Mouse (Mus musculus): ENCODE data around the gene Tor1aip2. TPM values are rescaled to one million over a fixed set of nuclear protein-coding genes. Genes with fewer than 3 reads are reported as not detected.
A peak's percentile ranks its signal among the peaks of the same experiment; 100 is the strongest.

The Tor1aip2 gene
- polyA plus RNA-seq, 1 experiment from 2014 or later: 111 TPM

GRCm38 (mm10) chr1:156090042-156090441 is 54.8 kb downstream of the Tor1aip2 start:
- Histone ChIP-seq H3K4me3 (no peak overlapping the region), H3K36me3 (replicated peaks) (no peaks in the 10 kb centered on the region), H3K9me3 (no peaks in the 10 kb centered on the region), H3K27me3 (replicated peaks; ENCODE audit: low read depth, poor library complexity, severe bottlenecking) (no peaks in the 10 kb centered on the region), H3K27ac (replicated peaks) (no peak overlapping the region), H3K4me1 (peaks cover 15% of the 10 kb centered on the region)
- DNase-seq (ENCODE audit: low spot score): peak; percentile 12
- 56% methylated on average over 4 of the region's 4 CpGs for WGBS

GRCm38 (mm10) chr1:156091811-156092210 is 56.6 kb downstream of the Tor1aip2 start:
- no peak for DNase-seq (ENCODE audit: low spot score)
- 87% methylated on average over 4 of the region's 4 CpGs for WGBS
- Histone ChIP-seq H3K4me3 (no peak overlapping the region), H3K9me3 (no peaks in the 10 kb centered on the region), H3K27me3 (replicated peaks; ENCODE audit: low read depth, poor library complexity, severe bottlenecking) (no peaks in the 10 kb centered on the region), H3K27ac (replicated peaks) (no peak overlapping the region), H3K36me3 (replicated peaks) (no peaks in the 10 kb centered on the region), H3K4me1 (peaks cover 15% of the 10 kb centered on the region)

- no peak overlapping the region for H3K4me3 ChIP-seq
- WGBS: 85% methylated on average over 2 of the region's 2 CpGs
- H3K4me1 ChIP-seq: 0 out of 2 replicates have a peak, but pooled peaks cover under 1% of the 10 kb centered on the region
- no peak overlapping the region for H3K27ac ChIP-seq (replicated peaks)
- H3K27me3 ChIP-seq (replicated peaks; ENCODE audit: low read depth, poor library complexity, severe bottlenecking): no peaks in the 10 kb centered on the region
- no peak for DNase-seq (ENCODE audit: low spot score)
- no peaks in the 10 kb centered on the region for H3K36me3 ChIP-seq (replicated peaks)
- peaks cover 9% of the 10 kb centered on the region; the same call in 1 of the 2 replicates for H3K9me3 ChIP-seq
Measured at GRCm38 (mm10) chr1:156103763-156104162, 68.6 kb downstream of the Tor1aip2 start.

- WGBS: 79% methylated on average over 2 of the region's 2 CpGs
- no peak overlapping the region for H3K27ac ChIP-seq (replicated peaks)
- peaks cover 7% of the 10 kb centered on the region; the same call in 1 of the 2 replicates for H3K9me3 ChIP-seq
- no peak for DNase-seq (ENCODE audit: low spot score)
- H3K36me3 ChIP-seq (replicated peaks): no peaks in the 10 kb centered on the region
- H3K4me1 ChIP-seq: 0 out of 2 replicates have a peak, but pooled peaks cover 2% of the 10 kb centered on the region
- H3K27me3 ChIP-seq (replicated peaks; ENCODE audit: low read depth, poor library complexity, severe bottlenecking): no peaks in the 10 kb centered on the region
- H3K4me3 ChIP-seq: no peak overlapping the region
Measured at GRCm38 (mm10) chr1:156105381-156105780, 70.2 kb downstream of the Tor1aip2 start.

- 91% methylated on average over 2 of the region's 2 CpGs for WGBS
- DNase-seq (ENCODE audit: low spot score): no peak
- H3K9me3 ChIP-seq: no peaks in the 10 kb centered on the region
Measured at GRCm38 (mm10) chr1:156107424-156107823, 72.2 kb downstream of the Tor1aip2 start.

GRCm38 (mm10) chr1:156108400-156108799 is 73.2 kb downstream of the Tor1aip2 start:
- 67% methylated on average over 10 of the region's 10 CpGs for whole genome bisulfite sequencing
- Histone ChIP-seq H3K27me3 (replicated peaks; ENCODE audit: low read depth, poor library complexity, severe bottlenecking) (0 out of 2 replicates have a peak, but pooled peaks cover 5% of the 10 kb centered on the region), H3K27ac (replicated peaks) (no peak overlapping the region), H3K36me3 (replicated peaks) (no peaks in the 10 kb centered on the region), H3K4me3 (no peak overlapping the region), H3K9me3 (no peaks in the 10 kb centered on the region), H3K4me1 (peaks cover 11% of the 10 kb centered on the region)
- no peak for DNase-seq (ENCODE audit: low spot score)

More at GRCm38 (mm10) chr1:156107424-156107823, 72.2 kb downstream of the Tor1aip2 start:
- Histone ChIP-seq H3K4me3 (no peak overlapping the region), H3K4me1 (peaks cover 11% of the 10 kb centered on the region), H3K36me3 (replicated peaks) (no peaks in the 10 kb centered on the region), H3K27ac (replicated peaks) (no peak overlapping the region), H3K27me3 (replicated peaks; ENCODE audit: low read depth, poor library complexity, severe bottlenecking) (no peaks in the 10 kb centered on the region)

GRCm38 (mm10) chr1:156111090-156111489 is 75.9 kb downstream of the Tor1aip2 start:
- Histone ChIP-seq H3K4me3 (no peak overlapping the region), H3K9me3 (no peaks in the 10 kb centered on the region), H3K4me1 (peaks cover 19% of the 10 kb centered on the region), H3K27me3 (replicated peaks; ENCODE audit: low read depth, poor library complexity, severe bottlenecking) (0 out of 2 replicates have a peak, but pooled peaks cover 5% of the 10 kb centered on the region), H3K36me3 (replicated peaks) (no peaks in the 10 kb centered on the region), H3K27ac (replicated peaks) (no peak overlapping the region)
- DNase-seq (ENCODE audit: low spot score): no peak
- WGBS: 77% methylated on average over 9 of the region's 9 CpGs

GRCm38 (mm10) chr1:156111728-156112127 is 76.5 kb downstream of the Tor1aip2 start:
- Histone ChIP-seq H3K36me3 (replicated peaks) (no peaks in the 10 kb centered on the region), H3K9me3 (no peaks in the 10 kb centered on the region), H3K4me3 (no peak overlapping the region), H3K27ac (replicated peaks) (no peak overlapping the region; the same call in 1 of the 2 replicates), H3K27me3 (replicated peaks; ENCODE audit: low read depth, poor library complexity, severe bottlenecking) (0 out of 2 replicates have a peak, but pooled peaks cover 5% of the 10 kb centered on the region), H3K4me1 (peaks cover 19% of the 10 kb centered on the region)
- no peak for DNase-seq (ENCODE audit: low spot score)
- WGBS: 32% methylated on average over 12 of the region's 12 CpGs

GRCm38 (mm10) chr1:156112142-156112541 is 76.9 kb downstream of the Tor1aip2 start:
- Histone ChIP-seq H3K4me1 (peaks cover 19% of the 10 kb centered on the region), H3K27ac (replicated peaks) (no peak overlapping the region; the same call in 1 of the 2 replicates), H3K27me3 (replicated peaks; ENCODE audit: low read depth, poor library complexity, severe bottlenecking) (0 out of 2 replicates have a peak, but pooled peaks cover 5% of the 10 kb centered on the region), H3K9me3 (no peaks in the 10 kb centered on the region), H3K4me3 (no peak overlapping the region), H3K36me3 (replicated peaks) (no peaks in the 10 kb centered on the region)
- WGBS: 57% methylated on average over 7 of the region's 7 CpGs
- no peak for DNase-seq (ENCODE audit: low spot score)

- DNase-seq (ENCODE audit: low spot score): no peak
- no peaks in the 10 kb centered on the region for H3K36me3 ChIP-seq (replicated peaks)
- peaks cover 19% of the 10 kb centered on the region for H3K4me1 ChIP-seq
- no peak overlapping the region for H3K27ac ChIP-seq (replicated peaks)
- no peaks in the 10 kb centered on the region for H3K9me3 ChIP-seq
- H3K4me3 ChIP-seq: no peak overlapping the region
- WGBS: 77% methylated on average over 8 of the region's 8 CpGs
- H3K27me3 ChIP-seq (replicated peaks; ENCODE audit: low read depth, poor library complexity, severe bottlenecking): 0 out of 2 replicates have a peak, but pooled peaks cover 5% of the 10 kb centered on the region
Measured at GRCm38 (mm10) chr1:156113884-156114499, 78.8 kb downstream of the Tor1aip2 start.

GRCm38 (mm10) chr1:156116770-156117169 is 81.6 kb downstream of the Tor1aip2 start:
- H3K4me1 ChIP-seq: peaks cover 13% of the 10 kb centered on the region
- WGBS: 81% methylated on average over 3 of the region's 3 CpGs
- no peak overlapping the region for H3K27ac ChIP-seq (replicated peaks)
- 0 out of 2 replicates have a peak, but pooled peaks cover 5% of the 10 kb centered on the region for H3K27me3 ChIP-seq (replicated peaks; ENCODE audit: low read depth, poor library complexity, severe bottlenecking)
- no peaks in the 10 kb centered on the region for H3K36me3 ChIP-seq (replicated peaks)
- no peak overlapping the region for H3K4me3 ChIP-seq
- no peaks in the 10 kb centered on the region for H3K9me3 ChIP-seq
- DNase-seq (ENCODE audit: low spot score): no peak
